16 mouse cellular contexts compared by ENCODE assay signal in genomic region chr9:80200855-80201254, GRCm38 (mm10). TPM values are rescaled to one million over a fixed set of nuclear protein-coding genes. Genes with fewer than 3 reads are reported as not detected.
DNase-seq lines count a peak whose midpoint lies in the region; ATAC-seq and TF ChIP-seq lines count a peak whose summit lies in the region.
"Had no signal": no experiment of that assay in that cellular context is flagged by ENCODE, and none has a peak within 500 bp of the region (broad histone marks: within the 10 kb centered on the region; RNA-seq: fewer than 3 reads in every experiment).

No protein-coding gene starts in this region.

- no peaks in the 10 kb centered on the region for H3K27me3 ChIP-seq in kidney, embryonic 15.5 days
- H3K27me3 ChIP-seq in forebrain, embryonic 11.5 days (ENCODE audit: control insufficient read depth, insufficient read depth, low read length): no peaks in the 10 kb centered on the region
- no peaks in the 10 kb centered on the region for H3K27me3 ChIP-seq in forebrain, embryonic 16.5 days (replicated peaks; ENCODE audit: control insufficient read depth, insufficient read depth, low read length)
- no peaks in the 10 kb centered on the region for H3K27me3 ChIP-seq in midbrain, postnatal 0 days (ENCODE audit: insufficient read depth, low read length)
- H3K27me3 ChIP-seq: limb, embryonic 12.5 days had no signal

- no peak overlapping the region for H3K4me3 ChIP-seq in kidney, embryonic 15.5 days (replicated peaks)
- no peak overlapping the region for H3K4me3 ChIP-seq in forebrain, embryonic 11.5 days (ENCODE audit: low read depth, low read length)
- no peak overlapping the region for H3K4me3 ChIP-seq in forebrain, embryonic 16.5 days (replicated peaks; ENCODE audit: low read length)
- H3K4me3 ChIP-seq in midbrain, postnatal 0 days (ENCODE audit: low read depth, low read length): no peak overlapping the region
- H3K4me3 ChIP-seq: gastrocnemius, adult 2 months; limb, embryonic 12.5 days; myocyte had no signal

- H3K9ac ChIP-seq in kidney, embryonic 15.5 days: no peak overlapping the region
- no peak overlapping the region; the same call in 1 of the 2 replicates for H3K9ac ChIP-seq in forebrain, embryonic 11.5 days (ENCODE audit: low read length)
- H3K9ac ChIP-seq in forebrain, embryonic 16.5 days (replicated peaks; ENCODE audit: low read depth, low read length): no peak overlapping the region
- no peak overlapping the region for H3K9ac ChIP-seq in midbrain, postnatal 0 days (replicated peaks; ENCODE audit: low read length, poor library complexity, severe bottlenecking)
- H3K9ac ChIP-seq: limb, embryonic 12.5 days had no signal

- WGBS in kidney, embryonic 15.5 days: 76% methylated on average over 6 of the region's 6 CpGs
- 55% methylated on average over 6 of the region's 6 CpGs for WGBS in forebrain, embryonic 11.5 days
- 17% methylated on average over 6 of the region's 6 CpGs for WGBS in forebrain, embryonic 16.5 days
- WGBS in midbrain, postnatal 0 days: 47% methylated on average over 6 of the region's 6 CpGs

- H3K27ac ChIP-seq in kidney, embryonic 15.5 days: peak overlapping the region; percentile 37; the same call in 1 of the 2 replicates
- no peak overlapping the region for H3K27ac ChIP-seq in forebrain, embryonic 11.5 days (ENCODE audit: low read depth, low read length)
- no peak overlapping the region for H3K27ac ChIP-seq in forebrain, embryonic 16.5 days (ENCODE audit: low read length)
- H3K27ac ChIP-seq in midbrain, postnatal 0 days (ENCODE audit: low read depth, low read length): peak overlapping the region; percentile 44
- H3K27ac ChIP-seq: gastrocnemius, adult 2 months; limb, embryonic 12.5 days; macrophage had no signal

- no peaks in the 10 kb centered on the region for H3K9me3 ChIP-seq in kidney, embryonic 15.5 days (replicated peaks)
- no peaks in the 10 kb centered on the region for H3K9me3 ChIP-seq in forebrain, embryonic 11.5 days (ENCODE audit: control insufficient read depth, low read length)
- H3K9me3 ChIP-seq in forebrain, embryonic 16.5 days (ENCODE audit: control insufficient read depth, low read length): no peaks in the 10 kb centered on the region
- no peaks in the 10 kb centered on the region for H3K9me3 ChIP-seq in midbrain, postnatal 0 days (ENCODE audit: low read length)
- H3K9me3 ChIP-seq: limb, embryonic 12.5 days had no signal

- DNase-seq in kidney, adult 18-20 months: no peak
- DNase-seq in forebrain, embryonic 11.5 days (ENCODE audit: low spot score): no peak
- peak; percentile 37 for DNase-seq in midbrain, postnatal 0 days (ENCODE audit: low spot score)
- no peak for DNase-seq in gastrocnemius, adult 8-10 months (ENCODE audit: low spot score in 2 of 2)
- no peak for DNase-seq in cerebellum, adult 9-11 months
- DNase-seq: cerebellum, adult 11-12 months; embryo, embryonic 11 days; gastrocnemius, adult 2 months; heart, postnatal 14 days; right cerebral cortex, postnatal 25 days had no signal

- no peak for ATAC-seq in kidney, embryonic 15.5 days (replicated peaks; ENCODE audit: low FRiP score)
- 0 out of 2 replicates have a peak, but pooled peaks have one; percentile 18 for ATAC-seq in forebrain, embryonic 11.5 days (replicated peaks; ENCODE audit: low FRiP score)
- ATAC-seq in forebrain, embryonic 16.5 days: no peak
- ATAC-seq in midbrain, postnatal 0 days (ENCODE audit: low FRiP score): no peak
- ATAC-seq: intestine, embryonic 16.5 days had no signal

- TF ChIP-seq CTCF in midbrain, postnatal 0 days (IDR thresholded peaks at IDR 0.05): no peak

- H3K4me1 ChIP-seq in kidney, embryonic 15.5 days: peaks cover 11% of the 10 kb centered on the region; the same call in 1 of the 2 replicates
- H3K4me1 ChIP-seq in forebrain, embryonic 11.5 days (replicated peaks; ENCODE audit: control insufficient read depth, insufficient read depth, low read length): peaks cover 9% of the 10 kb centered on the region; the same call in 1 of the 2 replicates
- peaks cover 8% of the 10 kb centered on the region; the same call in 1 of the 2 replicates for H3K4me1 ChIP-seq in forebrain, embryonic 16.5 days (replicated peaks; ENCODE audit: control insufficient read depth, insufficient read depth, low read length)
- no peaks in the 10 kb centered on the region; the same call in 1 of the 2 replicates for H3K4me1 ChIP-seq in midbrain, postnatal 0 days (ENCODE audit: insufficient read depth, low read length)

- no peaks in the 10 kb centered on the region for H3K36me3 ChIP-seq in kidney, embryonic 15.5 days
- H3K36me3 ChIP-seq in forebrain, embryonic 11.5 days (ENCODE audit: control insufficient read depth, insufficient read depth, low read length): no peaks in the 10 kb centered on the region
- no peaks in the 10 kb centered on the region for H3K36me3 ChIP-seq in forebrain, embryonic 16.5 days (ENCODE audit: control insufficient read depth, insufficient read depth)
- no peaks in the 10 kb centered on the region for H3K36me3 ChIP-seq in midbrain, postnatal 0 days (ENCODE audit: insufficient read depth, low read length)
- H3K36me3 ChIP-seq: limb, embryonic 12.5 days had no signal

- no peak overlapping the region for H3K4me2 ChIP-seq in kidney, embryonic 15.5 days
- H3K4me2 ChIP-seq in forebrain, embryonic 11.5 days (ENCODE audit: low read depth, low read length, severe bottlenecking): no peak overlapping the region
- H3K4me2 ChIP-seq in forebrain, embryonic 16.5 days (ENCODE audit: low read length): peak overlapping the region; percentile 26; the same call in 1 of the 2 replicates
- H3K4me2 ChIP-seq in midbrain, postnatal 0 days (ENCODE audit: low read depth, low read length, poor library complexity, severe bottlenecking): no peak overlapping the region
- H3K4me2 ChIP-seq: limb, embryonic 12.5 days had no signal

RNA-seq across cellular contexts. Expression of gene Myo6, which starts 36.0 kb away (rescaled TPM):
- 54.0 and 56.7 TPM in 2 replicates for polyA plus RNA-seq in kidney, embryonic 15.5 days (2015; fragmentation: Nextera tagmentation; extraction: Ambion mirVana)
- 11.0 and 11.4 TPM in 2 replicates for polyA plus RNA-seq in forebrain, embryonic 11.5 days (2014; fragmentation: Nextera tagmentation; extraction: Ambion mirVana)
- 14.0 and 16.7 TPM in 2 replicates for polyA plus RNA-seq in forebrain, embryonic 16.5 days (2015; fragmentation: Nextera tagmentation; extraction: Ambion mirVana)
- 44.6 and 66.6 TPM in 2 replicates for total RNA-seq in midbrain, postnatal 0 days (2014; rRNA removed)
- polyA plus RNA-seq in midbrain, postnatal 0 days (2015; fragmentation: Nextera tagmentation; extraction: Ambion mirVana): 24.6 and 25.5 TPM in 2 replicates
- 10 to 100 TPM in 1 of 4 experiments, 1 to 10 TPM in 3; 5.2 to 10.1 (median 7.6) TPM for total RNA-seq in gastrocnemius, adult 8-10 months (2022)

Comparison
In these comparisons a context has a peak if more than half of its experiments do, and no peak if none do; other contexts are left out.
1. H3K27ac ChIP-seq: peak in kidney, embryonic 15.5 days (single experiment) and midbrain, postnatal 0 days (single experiment); none in forebrain, embryonic 11.5 days (single experiment) and forebrain, embryonic 16.5 days (single experiment).